Mouse (Mus musculus) heart, postnatal 36 days (tissue): Measurements from ENCODE around the gene Fmnl2. TPM values are rescaled to one million over a fixed set of nuclear protein-coding genes. Genes with fewer than 3 reads are reported as not detected.

Source experiments
- DNase-seq, 2 experiments: peaks; one replicate each; pipeline ENCODE4 v3.0.0; 2021 to 2022
- intact Hi-C: fragments of 180-260 bp; cut with DNase I; formaldehyde crosslinking; loops from one replicate; pipeline ENCODE4 v1.15.1; 2025
- total RNA-seq, 2 experiments: library from RNA; stranded (reverse); gene quantifications; 2 replicates each; pipeline ENCODE4 v1.2.3; 2021

Fmnl2 gene
- total RNA-seq, 2 experiments from 2014 or later: 5.6 to 6.8 TPM

DNA sequence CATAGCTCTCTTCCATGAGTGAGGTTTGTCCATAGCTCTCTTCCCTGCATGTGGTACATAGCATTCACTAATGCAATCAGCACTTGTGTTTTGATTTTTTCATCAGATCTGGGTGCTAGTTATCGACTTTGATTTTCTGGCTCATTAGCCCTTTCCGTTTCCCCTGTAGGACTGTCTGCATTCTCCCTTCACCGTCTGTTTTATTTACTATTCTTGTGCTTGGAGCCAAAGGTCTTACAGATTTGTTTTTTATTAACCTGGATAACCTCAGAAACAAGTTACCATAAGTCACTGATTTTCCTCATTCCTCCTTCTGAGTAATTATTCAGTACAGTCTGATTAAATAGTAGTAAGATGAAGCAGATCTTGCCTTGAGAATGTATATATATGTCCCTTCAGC lies 44.8 kb downstream of the Fmnl2 start:
- no peak for DNase-seq

DNA sequence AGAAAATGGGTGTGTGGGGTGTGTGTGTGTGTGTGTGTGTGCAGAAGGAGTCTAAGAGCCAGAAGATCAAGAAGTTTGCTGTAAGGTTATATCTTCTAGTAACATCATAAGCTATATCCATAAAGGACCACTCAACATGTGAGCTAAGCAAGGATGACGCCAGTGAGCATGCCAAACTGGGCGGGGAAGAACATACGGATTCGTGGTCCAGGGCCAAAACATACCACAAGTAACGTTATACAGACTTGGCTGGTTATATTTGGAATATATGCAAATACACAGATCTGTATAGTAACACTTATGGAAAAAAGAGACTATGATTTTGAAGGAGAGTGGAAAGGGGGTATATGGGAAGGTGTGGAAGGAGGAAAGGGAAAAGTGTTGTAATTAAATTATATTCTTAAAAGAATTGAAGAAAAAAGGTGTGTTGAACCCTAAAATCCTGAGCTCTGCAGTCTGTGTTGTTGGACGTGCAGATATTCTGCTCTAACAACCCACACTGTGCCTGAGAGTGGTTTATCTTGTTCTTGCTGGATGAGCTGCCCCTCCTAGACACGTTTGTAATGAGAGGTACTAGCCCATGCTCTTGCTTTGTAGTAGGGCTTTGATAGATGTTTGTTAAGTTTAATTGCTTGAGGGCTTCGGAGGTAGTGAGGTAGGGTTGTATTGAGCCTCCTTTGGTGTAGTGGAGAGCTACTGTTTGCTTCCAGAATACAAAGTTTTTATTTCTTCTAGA lies 45.7 kb downstream of the Fmnl2 start:
- intact Hi-C loops: no loop called here
- no peak for DNase-seq

More for the DNA sequence above, 44.8 kb downstream of the Fmnl2 start:
- intact Hi-C loops: no loop called here

DNA sequence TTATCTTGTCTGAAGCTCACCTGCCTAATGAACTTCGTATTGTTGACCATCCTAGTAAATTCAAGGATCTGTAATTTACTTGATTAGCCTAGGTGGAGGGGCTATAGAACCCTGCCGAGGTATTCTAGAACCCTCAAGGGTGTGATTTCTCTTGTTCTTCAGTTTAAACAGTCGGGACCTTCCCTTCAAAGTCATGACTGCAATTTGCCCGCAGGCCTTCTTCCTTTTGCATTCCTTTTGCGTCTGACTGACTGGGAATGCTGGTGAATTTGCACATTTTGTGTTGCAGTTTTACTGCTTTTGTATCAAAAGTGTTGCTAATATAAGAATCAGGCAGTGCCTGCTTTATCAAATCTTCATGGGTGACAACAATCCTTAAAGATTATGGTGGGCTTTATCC lies 46.9 kb downstream of the Fmnl2 start:
- intact Hi-C loops: no loop called here
- no peak for DNase-seq

GRCm38 (mm10) chr2:52913311-52913710 lies 55.7 kb downstream of the Fmnl2 start:
- no peak for DNase-seq
- intact Hi-C loops: no loop called here

DNA sequence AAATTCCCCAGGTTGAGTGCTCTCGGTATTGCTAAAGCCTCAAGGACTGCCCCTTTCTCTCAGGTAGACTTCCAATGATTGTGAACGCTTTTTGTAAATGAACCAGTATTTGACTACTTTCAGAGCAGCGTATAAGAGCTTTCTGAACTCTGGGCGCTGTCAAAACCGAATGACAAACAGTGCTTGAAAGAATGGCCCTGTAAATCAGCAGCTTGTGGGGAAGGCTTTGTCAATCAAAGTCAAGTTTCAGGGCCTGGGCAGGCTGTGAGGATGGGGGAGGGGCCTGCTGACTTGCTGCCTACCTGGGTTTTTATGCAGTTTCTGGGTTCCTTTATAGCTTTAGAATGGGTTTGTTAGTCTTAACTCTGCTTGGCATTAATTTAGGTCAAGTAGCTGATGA lies 56.1 kb downstream of the Fmnl2 start:
- DNase-seq: no peak
- intact Hi-C loops: no loop called here

- intact Hi-C loops: no loop called here
- no peak for DNase-seq
These were observed 57.9 kb downstream of the Fmnl2 start for GRCm38 (mm10) chr2:52915536-52915935.

GRCm38 (mm10) chr2:52918094-52918493 lies 60.4 kb downstream of the Fmnl2 start:
- no peak for DNase-seq
- intact Hi-C loops: no loop called here

DNA sequence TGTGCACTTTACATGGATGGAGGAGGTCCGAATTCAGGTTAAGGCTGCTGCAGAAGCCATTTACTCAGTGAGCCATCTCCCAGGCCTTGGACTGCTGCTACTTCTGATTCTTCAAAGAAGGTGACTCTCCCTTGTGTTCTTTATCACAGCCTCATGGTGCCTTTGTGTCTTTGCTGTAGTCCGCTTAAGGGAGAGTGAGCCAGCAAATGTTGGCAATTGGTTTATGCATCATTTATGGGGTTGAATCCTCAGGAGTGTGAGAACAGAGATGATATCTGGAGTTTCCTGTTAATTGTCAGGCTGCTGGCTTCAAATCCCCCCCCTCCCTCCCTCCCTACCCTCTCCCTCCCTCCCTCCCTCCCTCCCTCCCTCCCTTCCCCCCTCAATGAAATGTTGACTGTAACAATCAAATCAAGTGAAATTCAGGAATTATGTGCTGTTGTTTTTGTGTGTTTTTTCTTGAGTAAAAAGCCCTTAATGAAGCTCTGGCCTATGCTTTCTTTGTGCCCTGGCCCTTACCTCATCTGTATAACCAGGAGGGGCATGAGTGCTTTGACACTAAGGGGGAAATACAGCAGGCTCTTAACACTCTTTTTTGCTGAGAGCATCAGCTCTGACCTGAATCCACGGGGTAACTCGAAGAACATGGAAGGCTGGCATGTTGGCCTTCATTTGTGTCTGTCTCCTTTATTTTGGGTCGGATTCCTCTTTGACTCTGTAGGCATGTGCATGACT lies 63.2 kb downstream of the Fmnl2 start:
- intact Hi-C loops: no loop called here
- no peak for DNase-seq

- no peak for DNase-seq
- intact Hi-C loops: no loop called here
These were observed 67.4 kb downstream of the Fmnl2 start for GRCm38 (mm10) chr2:52925062-52925461.

DNA sequence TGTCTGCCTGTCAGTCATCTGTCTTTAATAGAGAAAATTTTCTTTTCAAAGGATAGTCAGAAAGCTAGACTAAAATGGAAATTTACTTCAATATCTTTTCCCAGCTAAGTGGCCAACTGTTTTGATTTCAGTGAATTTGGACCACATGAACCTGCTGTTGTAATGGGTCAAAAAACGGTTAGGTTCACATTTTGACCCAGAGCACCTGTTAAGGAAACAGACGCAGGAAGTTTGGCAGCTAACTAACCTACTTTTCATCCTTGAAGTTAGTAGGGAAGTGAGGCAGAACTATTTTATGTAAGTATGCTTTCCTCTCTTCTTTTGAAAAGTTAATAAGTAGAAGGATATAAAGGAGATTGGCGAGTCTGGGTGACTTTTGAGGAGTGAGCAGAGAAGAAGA lies 69.7 kb downstream of the Fmnl2 start:
- intact Hi-C loops: no loop called here
- no peak for DNase-seq

DNA sequence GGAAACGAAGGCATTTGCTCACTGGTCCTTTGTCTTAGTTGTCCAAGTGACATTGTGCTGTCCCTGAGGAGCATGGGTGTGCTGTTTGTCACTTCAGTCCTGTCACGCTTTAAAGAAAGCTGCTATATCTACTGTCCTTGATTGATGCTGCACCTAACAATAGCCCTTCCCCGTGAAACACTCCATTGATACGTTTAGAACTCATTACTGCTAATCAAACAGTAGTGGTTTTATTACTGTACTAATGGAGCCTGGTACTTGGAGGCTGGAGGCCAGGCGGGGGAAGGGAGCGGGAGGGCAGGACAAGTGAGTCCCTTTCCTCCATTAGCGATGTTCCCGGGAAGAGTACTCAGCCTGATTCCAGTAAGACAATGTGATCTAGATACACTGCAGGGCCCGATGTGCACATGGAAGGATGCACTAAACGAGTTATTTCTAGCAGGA lies 70.2 kb downstream of the Fmnl2 start:
- no peak for DNase-seq
- intact Hi-C loops: no loop called here

DNA sequence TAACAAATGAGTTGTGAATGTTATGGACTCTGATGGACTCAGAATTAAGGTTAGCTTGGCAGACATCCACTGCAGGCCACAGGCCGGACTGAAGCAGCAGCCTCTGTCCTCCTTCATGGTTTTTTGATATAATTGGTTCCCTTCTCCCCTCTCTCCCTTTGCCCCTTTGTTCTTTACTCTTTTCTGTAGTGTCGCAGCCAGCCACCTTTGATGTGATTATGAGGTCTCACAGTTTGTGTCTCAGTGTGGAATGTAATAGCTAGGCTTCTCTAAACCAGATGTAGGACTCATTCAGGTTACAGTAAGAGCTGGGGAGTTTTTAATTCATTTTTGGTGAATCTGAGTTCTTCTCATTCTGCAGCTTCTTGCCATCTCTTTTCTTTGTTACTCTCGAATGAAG lies 70.7 kb downstream of the Fmnl2 start:
- DNase-seq: no peak
- intact Hi-C loops: no loop called here

DNA sequence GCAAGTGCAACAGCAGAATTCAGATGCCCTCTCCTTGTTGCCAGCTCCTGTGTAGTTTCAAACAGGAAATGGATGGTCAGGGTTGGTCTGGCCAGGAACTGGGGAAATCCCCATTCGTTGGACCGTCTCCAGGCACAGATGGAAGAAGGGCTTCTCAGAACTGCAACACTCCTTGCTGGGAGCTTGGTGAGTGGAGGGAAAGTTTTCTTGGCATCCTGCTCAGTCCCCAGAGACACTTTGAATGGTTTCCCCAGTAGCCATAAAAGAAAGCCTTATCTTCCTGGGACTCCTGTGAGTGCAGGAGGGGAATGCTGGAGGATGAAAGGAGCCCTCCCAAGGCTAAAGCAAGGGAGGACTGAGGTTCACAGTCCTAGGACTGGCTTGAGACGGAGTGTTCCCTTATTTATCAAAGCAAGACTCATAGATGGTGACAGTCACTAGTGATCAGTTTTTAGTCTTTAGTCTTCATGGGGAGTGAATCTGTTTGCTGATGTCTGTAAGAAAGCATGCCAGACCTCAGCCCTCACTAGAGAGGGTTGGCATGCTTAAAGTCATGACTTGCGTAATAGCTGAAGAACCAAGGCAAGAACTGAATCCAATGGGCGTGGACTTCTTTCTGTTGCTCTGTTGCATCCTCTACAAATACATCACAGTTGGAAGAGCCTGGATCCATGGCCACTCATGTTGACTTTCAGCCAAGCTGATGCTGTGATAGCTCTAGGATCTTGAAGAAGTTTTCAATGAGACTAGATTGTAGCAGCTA lies 72.6 kb downstream of the Fmnl2 start:
- DNase-seq: peak; percentile 53 to 63
- intact Hi-C loops: no loop called here

DNA sequence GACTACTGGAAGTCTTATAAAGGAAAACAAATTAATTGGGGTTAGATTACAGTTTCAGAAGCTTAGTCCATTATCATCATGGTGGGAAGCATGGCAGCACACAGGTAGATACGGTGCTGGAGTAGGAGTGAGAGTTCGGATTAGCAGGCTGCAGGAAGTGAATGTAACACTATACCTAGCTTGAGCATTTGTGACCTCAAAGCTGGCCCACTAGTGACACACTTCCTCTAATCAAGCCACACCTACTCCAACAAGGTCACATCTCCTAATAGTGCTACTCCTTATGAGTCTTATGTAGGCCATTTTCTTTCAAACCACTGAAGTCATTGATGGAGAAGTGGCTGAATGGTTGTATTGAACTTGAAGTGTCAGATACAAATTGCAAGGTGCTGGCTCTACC lies 73.7 kb downstream of the Fmnl2 start:
- intact Hi-C loops: no loop called here
- no peak for DNase-seq

DNA sequence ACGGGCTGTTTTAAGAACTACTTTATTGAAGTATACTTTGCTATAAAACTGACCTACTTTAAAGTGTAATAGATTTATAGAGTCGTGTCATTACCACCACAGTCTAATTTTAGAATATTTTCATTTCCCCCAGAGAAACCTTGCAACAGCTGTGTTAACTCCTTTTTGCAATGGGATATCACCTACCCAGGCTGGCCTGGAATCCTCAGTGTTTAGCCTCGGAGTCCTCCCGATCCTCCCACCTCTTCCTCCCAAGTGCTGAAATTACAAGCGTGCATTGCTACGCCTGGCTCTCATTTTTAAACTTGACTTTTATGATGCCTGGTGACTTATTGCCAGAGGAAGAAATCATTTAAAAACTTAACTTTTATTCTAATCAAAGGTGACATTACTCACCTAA lies 78.2 kb downstream of the Fmnl2 start:
- intact Hi-C loops: no loop called here
- DNase-seq: no peak

DNA sequence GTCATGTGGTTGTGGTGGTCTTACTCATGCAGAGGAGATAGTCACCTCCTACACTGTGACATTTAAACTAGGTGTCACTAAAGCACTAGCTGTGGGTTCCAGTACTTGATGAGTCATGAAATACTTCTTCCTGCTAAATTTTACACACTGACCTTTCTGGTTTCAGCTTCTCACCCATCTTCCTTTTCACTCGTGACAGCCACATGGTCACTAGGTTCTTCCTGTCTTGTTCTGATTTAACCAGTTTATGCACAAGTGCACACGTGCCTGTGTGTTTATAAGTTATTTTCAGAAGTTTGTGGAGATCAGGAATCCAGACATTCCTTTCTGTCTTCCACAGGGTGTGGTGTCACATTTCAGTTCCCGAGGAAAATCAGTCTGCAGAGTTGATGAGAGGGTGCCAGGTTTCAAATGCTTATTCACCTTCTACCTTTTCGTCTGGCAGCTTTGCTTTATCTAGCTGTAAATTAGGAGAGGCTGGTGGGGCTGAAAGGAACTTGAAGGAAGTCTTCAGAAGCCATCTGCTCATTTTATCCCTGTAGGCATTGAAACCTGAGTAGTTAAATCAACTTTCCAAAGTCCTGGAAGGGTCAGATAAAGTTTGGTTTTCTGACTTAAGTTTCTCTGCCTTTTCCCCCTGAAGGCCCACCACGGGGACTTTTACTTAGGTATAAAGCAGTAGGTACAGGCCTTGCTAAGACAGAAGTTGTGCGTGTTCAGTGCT lies 80.9 kb downstream of the Fmnl2 start:
- DNase-seq: no peak
- intact Hi-C loops: no loop called here

- no peak for DNase-seq
- intact Hi-C loops: loop anchor here (5.0 kb wide), 1 partner anchor 48 kb away; no protein-coding TSS in a partner anchor
These were observed 86.2 kb downstream of the Fmnl2 start for GRCm38 (mm10) chr2:52943644-52944423.

- DNase-seq: no peak
- intact Hi-C loops: loop anchor here (5.0 kb wide), 1 partner anchor 48 kb away; no protein-coding TSS in a partner anchor
These were observed 86.9 kb downstream of the Fmnl2 start for GRCm38 (mm10) chr2:52944594-52944993.

DNA sequence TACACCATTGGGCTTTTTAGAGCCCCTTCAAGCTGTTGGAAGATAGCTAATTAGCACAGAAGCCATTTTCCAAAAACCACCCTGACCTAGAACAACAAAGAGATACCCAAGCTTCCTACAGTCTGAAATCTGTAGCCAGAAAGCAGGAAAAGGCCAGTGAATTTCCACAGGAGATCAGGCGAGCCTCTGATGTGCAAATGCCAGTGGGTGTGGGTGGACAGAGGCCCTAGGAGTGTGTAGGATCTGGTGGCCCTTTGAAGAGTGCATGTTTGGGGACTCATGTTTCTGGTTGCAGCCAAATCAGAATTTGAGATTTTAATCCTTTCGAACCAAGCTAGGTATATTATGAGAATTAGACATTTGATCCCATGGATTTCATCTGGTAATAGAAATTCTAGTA lies 88.4 kb downstream of the Fmnl2 start:
- DNase-seq: no peak
- intact Hi-C loops: no loop called here
